Mouse (Mus musculus): ENCODE measurements at regions not wholly inside any gene's neighbourhood (a gene's known extent, or its start where the extent isn't known, plus 50 kb on each side); places are given as distances from the start of the nearest gene placed in this dataset.

- in situ Hi-C loops (cut with MboI, MseI): no loop called here
Observed at GRCm38 (mm10) chr17:80827896-80828295, 99.6 kb upstream of the Map4k3 start.

GRCm38 (mm10) chr17:80827361-80827760, 99.1 kb upstream of the Map4k3 start:
- in situ Hi-C loops (cut with MboI, MseI): no loop called here

GRCm38 (mm10) chr17:80825971-80826730, 97.9 kb upstream of the Map4k3 start:
- in situ Hi-C loops (cut with MboI, MseI): no loop called here

- in situ Hi-C loops (cut with MboI, MseI): no loop called here
Observed at GRCm38 (mm10) chr17:80825518-80825901, 97.2 kb upstream of the Map4k3 start.

DNA sequence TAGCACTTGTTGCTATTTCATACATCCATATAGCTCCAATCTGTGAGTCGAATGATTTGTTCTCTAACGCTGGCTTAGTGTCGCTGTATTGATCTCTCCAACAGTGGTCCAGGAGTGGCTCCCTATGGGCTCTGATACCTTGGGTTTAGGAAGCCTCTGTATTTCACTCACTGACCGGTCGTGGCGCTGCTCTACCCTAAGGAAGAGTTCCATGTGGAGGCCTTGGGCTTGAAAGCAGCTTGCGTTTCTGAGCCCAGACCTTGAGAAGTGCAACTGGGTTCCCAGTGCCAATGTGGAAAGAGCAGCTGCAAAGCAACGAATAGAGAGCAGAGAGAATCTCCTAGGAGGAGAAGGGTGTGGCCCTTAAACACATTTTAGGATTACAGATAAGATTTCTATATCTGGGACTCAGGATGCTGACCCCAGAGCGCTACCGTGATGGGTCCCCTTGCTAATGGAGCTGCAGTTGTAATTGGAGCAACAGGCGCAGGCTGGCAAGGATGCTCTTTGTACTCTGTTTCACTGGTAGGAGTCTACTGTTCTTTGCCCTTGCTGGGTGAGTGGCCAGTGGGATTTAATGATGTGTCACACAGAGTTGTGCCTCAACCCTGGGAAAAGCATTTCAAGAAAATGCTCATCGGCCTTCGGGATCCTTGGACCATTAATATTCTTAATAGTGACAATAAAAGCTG, 96.7 kb upstream of the Map4k3 start:
- in situ Hi-C loops (cut with MboI, MseI): no loop called here

- in situ Hi-C loops (cut with MboI, MseI): no loop called here
Observed at GRCm38 (mm10) chr17:80824261-80824660, 96.0 kb upstream of the Map4k3 start.

GRCm38 (mm10) chr17:80820888-80821287, 92.6 kb upstream of the Map4k3 start:
- in situ Hi-C loops (cut with MboI, MseI): no loop called here

DNA sequence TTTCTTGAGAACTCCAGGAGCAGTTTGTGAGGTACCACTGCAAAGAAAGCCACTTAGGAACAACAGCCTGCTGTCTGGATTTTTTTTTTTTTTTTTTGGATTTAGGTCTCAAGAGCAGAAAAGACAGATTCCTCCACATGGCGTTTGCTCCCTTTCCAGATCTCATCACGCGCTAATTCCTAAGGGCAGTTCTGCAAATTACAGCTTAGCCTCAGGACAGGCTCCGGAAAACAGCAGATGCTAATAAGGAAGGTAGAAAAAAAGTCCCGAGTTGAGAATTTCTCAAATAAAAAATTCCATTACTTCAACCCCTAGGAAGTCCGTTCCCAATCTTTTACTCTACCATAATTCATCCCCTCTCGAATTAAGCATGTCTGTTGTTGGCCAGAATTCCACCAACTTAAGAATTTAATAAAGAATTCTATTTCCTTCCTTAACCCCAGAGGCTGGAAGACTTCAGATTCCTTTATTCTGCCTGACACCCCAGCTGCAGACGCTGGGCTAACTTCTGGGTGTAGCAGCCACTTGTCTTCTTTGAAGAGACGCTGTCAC, 90.3 kb upstream of the Map4k3 start:
- in situ Hi-C loops (cut with MboI, MseI): loop anchor here (10.0 kb wide), 1 partner anchor 204 kb away; no protein-coding TSS in a partner anchor

- in situ Hi-C loops (cut with MboI, MseI): loop anchor here (10.0 kb wide), 1 partner anchor 201 kb away; no protein-coding TSS in a partner anchor
Observed at GRCm38 (mm10) chr17:80815747-80816146, 87.5 kb upstream of the Map4k3 start.

- in situ Hi-C loops (cut with MboI, MseI): loop anchor here (10.0 kb wide), 1 partner anchor 198 kb away; no protein-coding TSS in a partner anchor
Observed at GRCm38 (mm10) chr17:80813194-80813593, 84.9 kb upstream of the Map4k3 start.

DNA sequence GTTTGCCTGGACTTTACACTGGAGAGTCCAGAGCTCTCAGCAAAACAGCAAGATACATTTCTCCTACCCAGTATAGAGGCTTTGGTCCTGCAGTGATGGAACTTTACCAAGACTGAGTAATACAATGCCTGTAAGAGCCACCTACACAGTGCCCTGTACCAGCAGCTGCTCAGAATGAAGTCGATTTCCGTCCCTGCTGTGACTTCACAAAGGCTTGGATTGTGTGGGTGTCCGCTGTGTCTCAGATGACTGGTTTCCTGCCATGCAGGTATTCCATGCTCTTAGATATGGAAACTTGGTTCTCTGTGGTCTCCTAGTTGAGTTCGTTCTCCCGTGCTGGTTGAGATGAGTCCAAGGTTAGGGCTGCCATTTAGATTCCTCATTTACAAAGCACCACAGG, 81.0 kb upstream of the Map4k3 start:
- in situ Hi-C loops (cut with MboI, MseI): no loop called here

DNA sequence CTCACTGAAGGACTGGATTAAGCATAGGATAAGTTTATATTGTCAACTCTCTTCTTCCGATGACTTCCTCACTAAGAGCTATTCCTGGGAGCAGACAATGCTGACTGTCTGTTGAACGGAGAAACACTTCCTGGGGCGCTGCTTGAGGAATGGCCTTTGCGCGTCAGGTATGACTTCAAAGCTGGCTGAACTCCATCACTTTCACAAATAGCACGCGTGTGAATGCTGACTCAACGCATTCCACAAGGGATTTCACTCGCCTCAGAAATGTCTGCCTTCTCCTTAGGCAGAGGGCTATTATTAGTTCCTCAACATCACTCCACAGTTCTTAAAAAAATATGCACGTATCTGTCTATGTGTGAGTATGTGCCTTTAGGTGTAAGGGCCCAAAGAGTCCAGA, 79.8 kb upstream of the Map4k3 start:
- in situ Hi-C loops (cut with MboI, MseI): no loop called here

GRCm38 (mm10) chr17:80803361-80803915, 75.2 kb upstream of the Map4k3 start:
- in situ Hi-C loops (cut with MboI, MseI): no loop called here

- in situ Hi-C loops (cut with MboI, MseI): no loop called here
Observed at GRCm38 (mm10) chr17:80802622-80803021, 74.3 kb upstream of the Map4k3 start.

GRCm38 (mm10) chr17:80801991-80802390, 73.7 kb upstream of the Map4k3 start:
- in situ Hi-C loops (cut with MboI, MseI): no loop called here

- in situ Hi-C loops (cut with MboI, MseI): no loop called here
Observed at GRCm38 (mm10) chr17:80801451-80801983, 73.2 kb upstream of the Map4k3 start.

DNA sequence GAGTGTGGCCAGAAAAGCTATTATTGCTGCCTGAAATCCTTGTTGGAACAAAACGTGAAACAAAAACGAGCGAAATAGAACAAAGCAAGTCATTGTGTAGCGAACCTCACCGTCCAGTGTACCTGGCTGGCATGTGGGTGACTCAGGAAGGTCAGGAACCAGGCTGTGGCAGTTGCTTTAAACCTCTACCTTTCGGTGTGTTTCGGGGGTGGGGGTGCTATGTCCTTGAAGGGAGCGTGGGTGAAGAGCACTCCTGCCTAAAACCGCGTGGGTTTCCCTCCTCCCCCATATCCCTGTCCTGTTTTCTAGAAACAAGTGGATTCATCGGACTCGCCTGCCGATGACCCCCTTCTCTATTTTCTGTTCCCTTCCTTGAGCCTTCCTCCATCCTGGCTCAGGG, 72.6 kb upstream of the Map4k3 start:
- in situ Hi-C loops (cut with MboI, MseI): no loop called here

- in situ Hi-C loops (cut with MboI, MseI): no loop called here
Observed at GRCm38 (mm10) chr17:80800454-80800853, 72.2 kb upstream of the Map4k3 start.

- in situ Hi-C loops (cut with MboI, MseI): loop anchor here (25.0 kb wide), 1 partner anchor 862 kb away; no protein-coding TSS in a partner anchor
Observed at GRCm38 (mm10) chr17:80799061-80799460, 70.8 kb upstream of the Map4k3 start.

- in situ Hi-C loops (cut with MboI, MseI): loop anchor here (25.0 kb wide), 1 partner anchor 861 kb away; no protein-coding TSS in a partner anchor
Observed at GRCm38 (mm10) chr17:80798281-80798980, 70.1 kb upstream of the Map4k3 start.

DNA sequence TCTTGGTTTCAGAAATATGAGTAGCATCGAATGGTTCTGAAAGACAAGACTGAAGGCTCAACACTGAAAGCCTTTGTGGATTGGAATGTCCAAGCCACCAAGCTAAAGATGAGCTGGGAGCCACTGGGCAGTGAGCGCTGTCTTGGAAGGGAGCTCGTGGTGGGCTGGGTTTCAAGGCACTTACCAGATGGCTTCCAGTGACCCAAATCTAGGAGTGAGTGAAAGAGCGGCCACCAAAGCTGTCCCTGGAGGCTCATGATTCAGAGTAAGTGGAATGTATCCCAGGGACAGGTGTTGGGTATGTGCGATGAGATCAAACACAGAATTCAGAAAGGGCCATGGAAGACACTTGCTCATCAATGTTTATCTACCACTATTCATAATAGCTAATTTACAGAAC, 68.5 kb upstream of the Map4k3 start:
- in situ Hi-C loops (cut with MboI, MseI): loop anchor here (25.0 kb wide), 1 partner anchor 859 kb away; no protein-coding TSS in a partner anchor

Data from T-helper 1 cell (primary cell).